Mouse (Mus musculus) G1E (cell line): ENCODE measurements around the gene Ggta1.

Experiments
- CTCF ChIP-seq: IDR thresholded peaks from 2 replicates; pipeline ENCODE4 v1.5.1; 2012; ENCODE audit warnings: low read depth, low read length, inconsistent platforms, mixed read lengths
- GATA1 ChIP-seq: IDR thresholded peaks from 2 replicates; pipeline ENCODE4 v1.6.1; 2012; ENCODE audit warnings: borderline replicate concordance, low read length, inconsistent platforms, mixed read lengths

DNA sequence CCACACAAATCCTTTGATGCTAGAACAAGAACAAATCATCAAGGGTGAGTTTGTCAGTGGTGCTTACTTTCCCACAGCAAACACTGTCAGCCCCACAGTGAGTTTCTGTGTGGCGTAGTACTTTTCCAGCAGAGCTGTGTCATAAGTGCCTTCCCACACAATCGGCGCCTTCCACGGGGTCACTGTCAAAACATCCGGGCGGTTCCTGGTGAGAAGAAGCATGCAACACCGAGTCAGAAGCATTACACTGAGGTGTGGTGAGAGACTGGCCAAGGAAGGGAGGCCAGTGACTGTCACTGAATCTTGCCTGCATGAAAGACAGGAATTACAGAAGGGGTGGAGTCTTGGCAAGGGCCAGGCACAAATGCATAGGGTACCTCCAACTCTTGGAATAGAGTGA lies 55.2 kb downstream of the Ggta1 start:
- TF ChIP-seq CTCF (no peak), GATA1 (no peak)
